Mouse (Mus musculus): Measurements from ENCODE around the gene Qdpr. TPM values are rescaled to one million over a fixed set of nuclear protein-coding genes. Genes with fewer than 3 reads are reported as not detected.

Gene Qdpr
- polyA plus RNA-seq, 1 experiment = 33.0 TPM

GRCm38 (mm10) chr5:45480066-45480465 lies 30.0 kb upstream of the Qdpr start:
- Histone ChIP-seq H3K27ac (ENCODE audit: insufficient read depth, low read length) (no peak overlapping the region), H3K27me3 (ENCODE audit: control insufficient read depth, insufficient read depth, low read length) (no peaks in the 10 kb centered on the region), H3K4me3 (ENCODE audit: extremely low read depth, insufficient read depth, insufficient read length) (no peak overlapping the region), H3K36me3 (ENCODE audit: control insufficient read depth, insufficient read depth, low read length) (no peaks in the 10 kb centered on the region), H3K4me1 (ENCODE audit: control insufficient read depth, insufficient read depth, insufficient read length) (no peaks in the 10 kb centered on the region)
- no peak for TF ChIP-seq POLR2A (IDR thresholded peaks at IDR 0.05; ENCODE audit: low read depth, low read length)
- no peak for TF ChIP-seq CTCF (IDR thresholded peaks at IDR 0.05; ENCODE audit: extremely low read depth, insufficient read depth, insufficient read length, insufficient replicate concordance)
- no peak for DNase-seq (ENCODE audit: low read depth in 1 of 2, low spot score in 2 of 2)
- WGBS = 92% methylated on average over 1 of the region's 1 CpGs

DNA sequence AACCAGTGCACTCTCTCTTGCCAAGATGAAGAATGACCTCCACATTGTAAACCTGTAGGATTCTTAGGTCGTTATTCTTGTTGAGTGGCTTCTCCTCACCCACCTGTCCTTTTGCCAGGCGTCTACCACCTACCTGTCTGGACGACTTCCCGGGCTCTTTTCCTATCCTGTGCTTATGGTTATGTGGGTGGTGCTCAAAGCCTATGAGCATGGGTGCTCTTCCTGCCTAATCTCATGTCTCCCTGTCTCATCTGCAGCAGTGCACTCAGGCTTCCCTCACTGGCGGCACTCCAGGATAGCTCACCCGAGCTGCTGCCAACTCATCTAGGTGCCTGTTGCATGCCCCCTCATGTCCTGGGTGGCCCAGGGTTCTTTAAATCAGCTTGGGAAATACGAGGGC lies 27.6 kb upstream of the Qdpr start:
- Histone ChIP-seq H3K4me3 (ENCODE audit: extremely low read depth, insufficient read depth, insufficient read length) (no peak overlapping the region), H3K27me3 (ENCODE audit: control insufficient read depth, insufficient read depth, low read length) (no peaks in the 10 kb centered on the region), H3K36me3 (ENCODE audit: control insufficient read depth, insufficient read depth, low read length) (no peaks in the 10 kb centered on the region), H3K27ac (ENCODE audit: insufficient read depth, low read length) (no peak overlapping the region), H3K4me1 (ENCODE audit: control insufficient read depth, insufficient read depth, insufficient read length) (no peaks in the 10 kb centered on the region)
- TF ChIP-seq CTCF (IDR thresholded peaks at IDR 0.05; ENCODE audit: extremely low read depth, insufficient read depth, insufficient read length, insufficient replicate concordance) = no peak
- no peak for TF ChIP-seq POLR2A (IDR thresholded peaks at IDR 0.05; ENCODE audit: low read depth, low read length)
- DNase-seq (ENCODE audit: low read depth in 1 of 2, low spot score in 2 of 2) = no peak
- 78% methylated on average over 7 of the region's 7 CpGs for WGBS

DNA sequence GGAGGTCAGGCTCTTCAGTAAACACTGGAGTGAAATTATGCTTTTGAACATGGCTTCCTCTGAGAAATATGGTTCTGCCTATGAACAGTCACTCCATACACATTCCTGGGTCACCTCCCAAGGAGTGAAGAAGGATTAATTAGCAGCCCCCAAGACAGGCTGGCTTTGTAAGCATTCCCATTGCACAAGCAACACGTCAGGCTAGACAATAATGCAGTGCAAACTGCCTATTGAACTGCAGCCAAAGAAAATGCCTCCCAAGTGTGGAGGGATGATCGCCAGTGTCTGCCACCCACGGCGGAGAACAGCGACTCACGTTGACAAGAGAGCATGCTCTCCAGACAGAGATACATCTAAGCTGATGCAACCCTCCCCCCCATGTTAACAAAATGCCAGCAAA lies 26.3 kb upstream of the Qdpr start:
- 76% methylated on average over 6 of the region's 6 CpGs for WGBS
- H3K4me3 ChIP-seq (ENCODE audit: extremely low read depth, insufficient read depth, insufficient read length) = no peak overlapping the region
- H3K36me3 ChIP-seq (ENCODE audit: control insufficient read depth, insufficient read depth, low read length) = no peaks in the 10 kb centered on the region
- no peak for DNase-seq (ENCODE audit: low read depth in 1 of 2, low spot score in 2 of 2)
- no peaks in the 10 kb centered on the region for H3K27me3 ChIP-seq (ENCODE audit: control insufficient read depth, insufficient read depth, low read length)
- H3K4me1 ChIP-seq (ENCODE audit: control insufficient read depth, insufficient read depth, insufficient read length) = no peaks in the 10 kb centered on the region
- TF ChIP-seq POLR2A (IDR thresholded peaks at IDR 0.05; ENCODE audit: low read depth, low read length) (no peak), CTCF (IDR thresholded peaks at IDR 0.05; ENCODE audit: extremely low read depth, insufficient read depth, insufficient read length, insufficient replicate concordance) (no peak)
- H3K27ac ChIP-seq (ENCODE audit: insufficient read depth, low read length) = no peak overlapping the region

DNA sequence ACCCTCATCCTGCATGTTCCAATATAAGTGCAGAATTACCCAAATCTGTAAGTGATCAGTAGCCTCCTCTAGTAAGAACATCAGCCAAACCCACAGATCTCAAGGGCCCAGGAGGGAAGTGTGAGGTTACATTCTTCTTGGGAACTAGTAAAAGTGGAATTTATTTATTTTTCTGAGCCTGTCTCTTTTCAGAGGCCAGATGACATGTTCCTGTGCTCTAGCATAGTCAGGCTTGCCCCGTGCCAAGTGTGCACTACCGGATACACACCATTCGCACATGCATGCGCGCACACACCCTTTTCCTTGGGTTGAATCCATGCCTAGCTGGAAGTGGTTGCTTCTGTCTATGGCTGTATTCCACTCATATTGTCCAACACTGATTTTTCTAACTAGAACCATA lies 25.7 kb upstream of the Qdpr start:
- DNase-seq (ENCODE audit: low read depth in 1 of 2, low spot score in 2 of 2) = no peak
- no peaks in the 10 kb centered on the region for H3K27me3 ChIP-seq (ENCODE audit: control insufficient read depth, insufficient read depth, low read length)
- TF ChIP-seq CTCF (IDR thresholded peaks at IDR 0.05; ENCODE audit: extremely low read depth, insufficient read depth, insufficient read length, insufficient replicate concordance) (no peak), POLR2A (IDR thresholded peaks at IDR 0.05; ENCODE audit: low read depth, low read length) (no peak)
- no peaks in the 10 kb centered on the region for H3K36me3 ChIP-seq (ENCODE audit: control insufficient read depth, insufficient read depth, low read length)
- no peak overlapping the region for H3K4me3 ChIP-seq (ENCODE audit: extremely low read depth, insufficient read depth, insufficient read length)
- H3K27ac ChIP-seq (ENCODE audit: insufficient read depth, low read length) = no peak overlapping the region
- WGBS = 87% methylated on average over 5 of the region's 5 CpGs
- no peaks in the 10 kb centered on the region for H3K4me1 ChIP-seq (ENCODE audit: control insufficient read depth, insufficient read depth, insufficient read length)

DNA sequence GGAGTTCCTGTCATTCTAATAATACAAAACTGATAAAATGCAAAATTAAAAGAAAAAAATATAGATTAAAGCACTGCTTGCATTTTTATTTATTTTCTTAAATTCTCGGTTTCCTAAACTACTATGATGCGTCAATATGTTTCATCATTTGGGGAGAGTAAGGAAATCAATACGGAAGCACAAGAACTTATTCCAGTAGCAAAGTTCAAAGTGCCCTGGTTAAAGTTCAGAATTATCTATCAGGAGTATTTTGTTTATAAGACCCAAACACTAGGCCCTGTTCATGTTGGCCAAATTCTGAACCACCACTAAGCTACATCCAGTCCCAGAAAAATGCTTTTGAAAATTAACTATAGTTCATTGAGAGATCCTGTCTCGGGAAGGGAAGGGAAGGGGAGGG lies 24.7 kb upstream of the Qdpr start:
- no peak overlapping the region for H3K27ac ChIP-seq (ENCODE audit: insufficient read depth, low read length)
- H3K4me3 ChIP-seq (ENCODE audit: extremely low read depth, insufficient read depth, insufficient read length) = no peak overlapping the region
- 91% methylated on average over 3 of the region's 4 CpGs for WGBS
- H3K4me1 ChIP-seq (ENCODE audit: control insufficient read depth, insufficient read depth, insufficient read length) = no peaks in the 10 kb centered on the region
- DNase-seq (ENCODE audit: low read depth in 1 of 2, low spot score in 2 of 2) = no peak
- no peaks in the 10 kb centered on the region for H3K36me3 ChIP-seq (ENCODE audit: control insufficient read depth, insufficient read depth, low read length)
- no peak for TF ChIP-seq CTCF (IDR thresholded peaks at IDR 0.05; ENCODE audit: extremely low read depth, insufficient read depth, insufficient read length, insufficient replicate concordance)
- no peak for TF ChIP-seq POLR2A (IDR thresholded peaks at IDR 0.05; ENCODE audit: low read depth, low read length)
- no peaks in the 10 kb centered on the region for H3K27me3 ChIP-seq (ENCODE audit: control insufficient read depth, insufficient read depth, low read length)

GRCm38 (mm10) chr5:45474215-45474614 lies 24.2 kb upstream of the Qdpr start:
- Histone ChIP-seq H3K27ac (ENCODE audit: insufficient read depth, low read length) (no peak overlapping the region), H3K27me3 (ENCODE audit: control insufficient read depth, insufficient read depth, low read length) (no peaks in the 10 kb centered on the region), H3K36me3 (ENCODE audit: control insufficient read depth, insufficient read depth, low read length) (no peaks in the 10 kb centered on the region), H3K4me1 (ENCODE audit: control insufficient read depth, insufficient read depth, insufficient read length) (no peaks in the 10 kb centered on the region), H3K4me3 (ENCODE audit: extremely low read depth, insufficient read depth, insufficient read length) (no peak overlapping the region)
- WGBS = 30% methylated on average over 6 of the region's 6 CpGs
- DNase-seq (ENCODE audit: low read depth in 1 of 2, low spot score in 2 of 2) = peak in 1 of 2 experiments; percentile 28
- TF ChIP-seq POLR2A (IDR thresholded peaks at IDR 0.05; ENCODE audit: low read depth, low read length) (no peak), CTCF (IDR thresholded peaks at IDR 0.05; ENCODE audit: extremely low read depth, insufficient read depth, insufficient read length, insufficient replicate concordance) (0 out of 2 replicates have a peak, but pooled peaks have one; percentile 14)

- TF ChIP-seq CTCF (IDR thresholded peaks at IDR 0.05; ENCODE audit: extremely low read depth, insufficient read depth, insufficient read length, insufficient replicate concordance) (no peak), POLR2A (IDR thresholded peaks at IDR 0.05; ENCODE audit: low read depth, low read length) (no peak)
- Histone ChIP-seq H3K4me1 (ENCODE audit: control insufficient read depth, insufficient read depth, insufficient read length) (no peaks in the 10 kb centered on the region), H3K36me3 (ENCODE audit: control insufficient read depth, insufficient read depth, low read length) (no peaks in the 10 kb centered on the region), H3K4me3 (ENCODE audit: extremely low read depth, insufficient read depth, insufficient read length) (no peak overlapping the region), H3K27me3 (ENCODE audit: control insufficient read depth, insufficient read depth, low read length) (no peaks in the 10 kb centered on the region), H3K27ac (ENCODE audit: insufficient read depth, low read length) (no peak overlapping the region)
- DNase-seq (ENCODE audit: low read depth in 1 of 2, low spot score in 2 of 2) = no peak
- 90% methylated on average over 1 of the region's 1 CpGs for WGBS
Measured at GRCm38 (mm10) chr5:45473521-45473920, 23.5 kb upstream of the Qdpr start.
